Mouse (Mus musculus): Measurements from ENCODE around the gene Scyl1. TPM values are rescaled to one million over a fixed set of nuclear protein-coding genes. Genes with fewer than 3 reads are reported as not detected.

The Scyl1 gene
- polyA plus RNA-seq, 1 experiment = 52.5 TPM

- H3K4me3 ChIP-seq (ENCODE audit: low read depth, low read length) = no peak overlapping the region
- peaks cover 51% of the 10 kb centered on the region for H3K36me3 ChIP-seq (ENCODE audit: control insufficient read depth, insufficient read depth, low read length)
- WGBS = 21% methylated on average over 3 of the region's 3 CpGs
- no peak overlapping the region for H3K27ac ChIP-seq (ENCODE audit: insufficient read depth, low read depth, low read length)
- H3K27me3 ChIP-seq (ENCODE audit: control insufficient read depth, insufficient read depth, low read length) = no peaks in the 10 kb centered on the region
- TF ChIP-seq CTCF (IDR thresholded peaks at IDR 0.05; ENCODE audit: extremely low read depth, insufficient read length, insufficient replicate concordance, low read depth, low read length) = peak; percentile 72; the same call in 1 of the 2 replicates
- TF ChIP-seq POLR2A (IDR thresholded peaks at IDR 0.05; ENCODE audit: low read depth, low read length) = no peak
- H3K4me1 ChIP-seq (ENCODE audit: control insufficient read depth, insufficient read depth, insufficient read length, low read length) = peaks cover 21% of the 10 kb centered on the region
These were observed 60.0 kb downstream of the Scyl1 start for GRCm38 (mm10) chr19:5711218-5711617.

- TF ChIP-seq CTCF (IDR thresholded peaks at IDR 0.05; ENCODE audit: extremely low read depth, insufficient read length, insufficient replicate concordance, low read depth, low read length) = no peak
- TF ChIP-seq POLR2A (IDR thresholded peaks at IDR 0.05; ENCODE audit: low read depth, low read length) = no peak
- peaks cover 15% of the 10 kb centered on the region for H3K4me1 ChIP-seq (ENCODE audit: control insufficient read depth, insufficient read depth, insufficient read length, low read length)
- H3K4me3 ChIP-seq (ENCODE audit: low read depth, low read length) = no peak overlapping the region
- peaks cover 49% of the 10 kb centered on the region for H3K36me3 ChIP-seq (ENCODE audit: control insufficient read depth, insufficient read depth, low read length)
- H3K27ac ChIP-seq (ENCODE audit: insufficient read depth, low read depth, low read length) = no peak overlapping the region
- no peaks in the 10 kb centered on the region for H3K27me3 ChIP-seq (ENCODE audit: control insufficient read depth, insufficient read depth, low read length)
- 90% methylated on average over 8 of the region's 8 CpGs for WGBS
These were observed 60.6 kb downstream of the Scyl1 start for GRCm38 (mm10) chr19:5710581-5710980.

GRCm38 (mm10) chr19:5710068-5710467 is 61.2 kb downstream of the Scyl1 start:
- 95% methylated on average over 6 of the region's 6 CpGs for WGBS
- Histone ChIP-seq H3K27me3 (ENCODE audit: control insufficient read depth, insufficient read depth, low read length) (no peaks in the 10 kb centered on the region), H3K27ac (ENCODE audit: insufficient read depth, low read depth, low read length) (no peak overlapping the region), H3K36me3 (ENCODE audit: control insufficient read depth, insufficient read depth, low read length) (peaks cover 47% of the 10 kb centered on the region), H3K4me3 (ENCODE audit: low read depth, low read length) (no peak overlapping the region), H3K4me1 (ENCODE audit: control insufficient read depth, insufficient read depth, insufficient read length, low read length) (peaks cover 15% of the 10 kb centered on the region)
- TF ChIP-seq POLR2A (IDR thresholded peaks at IDR 0.05; ENCODE audit: low read depth, low read length) (no peak), CTCF (IDR thresholded peaks at IDR 0.05; ENCODE audit: extremely low read depth, insufficient read length, insufficient replicate concordance, low read depth, low read length) (no peak)

Other genes with a start within 250 kb of the Scyl1 start
- gene Ovol1, start 210.8 kb downstream of the Scyl1 start, polyA plus RNA-seq (2012; rRNA removed) = 28.5 and 55.3 TPM in 2 replicates
- 20.2 and 37.1 TPM in 2 replicates for gene Ap5b1, start 203.4 kb downstream of the Scyl1 start, polyA plus RNA-seq (2012; rRNA removed)
- 47.0 and 68.0 TPM in 2 replicates for gene Rnaseh2c, start 169.5 kb downstream of the Scyl1 start, polyA plus RNA-seq (2012; rRNA removed)
- gene Kat5, start 161.2 kb downstream of the Scyl1 start, polyA plus RNA-seq (2012; rRNA removed) = 19.0 and 40.4 TPM in 2 replicates
- 35.8 and 61.0 TPM in 2 replicates for gene Rela, start 133.9 kb downstream of the Scyl1 start, polyA plus RNA-seq (2012; rRNA removed)
- gene Sipa1, start 107.7 kb downstream of the Scyl1 start, polyA plus RNA-seq (2012; rRNA removed) = 35.1 and 54.0 TPM in 2 replicates
- 65.8 and 169 TPM in 2 replicates for gene Map3k11, start 82.7 kb downstream of the Scyl1 start, polyA plus RNA-seq (2012; rRNA removed)
- 85.4 and 150 TPM in 2 replicates for gene Pcnx3, start 82.5 kb downstream of the Scyl1 start, polyA plus RNA-seq (2012; rRNA removed)
- 0.57 TPM in 1 of 2 replicates, not detected in the other for gene Kcnk7, start 67.1 kb downstream of the Scyl1 start, polyA plus RNA-seq (2012; rRNA removed)
- gene Ehbp1l1, start 45.1 kb downstream of the Scyl1 start, polyA plus RNA-seq (2012; rRNA removed) = 62.1 and 100 TPM in 2 replicates
- 69.8 and 126 TPM in 2 replicates for gene Fam89b, start 41.8 kb downstream of the Scyl1 start, polyA plus RNA-seq (2012; rRNA removed)
- gene Ltbp3, start 30.5 kb downstream of the Scyl1 start, polyA plus RNA-seq (2012; rRNA removed) = 28.2 and 30.2 TPM in 2 replicates
- 32.1 and 62.1 TPM in 2 replicates for gene Frmd8, start 103.9 kb upstream of the Scyl1 start, polyA plus RNA-seq (2012; rRNA removed)
- gene Slc25a45, start 106.4 kb upstream of the Scyl1 start, polyA plus RNA-seq (2012; rRNA removed) = 207 and 241 TPM in 2 replicates
- 0.90 and 2.0 TPM in 2 replicates for gene Tigd3, start 122.7 kb upstream of the Scyl1 start, polyA plus RNA-seq (2012; rRNA removed)
- gene Dpf2, start 141.6 kb upstream of the Scyl1 start, polyA plus RNA-seq (2012; rRNA removed) = 34.1 and 64.3 TPM in 2 replicates
- 10.3 and 30.6 TPM in 2 replicates for gene Cdc42ep2, start 153.4 kb upstream of the Scyl1 start, polyA plus RNA-seq (2012; rRNA removed)
- 14.2 and 40.8 TPM in 2 replicates for gene Pola2, start 192.8 kb upstream of the Scyl1 start, polyA plus RNA-seq (2012; rRNA removed)
- gene Slc22a20, start 214.7 kb upstream of the Scyl1 start, polyA plus RNA-seq (2012; rRNA removed) = 0.08 TPM in 1 of 2 replicates, not detected in the other
- gene Capn1, start 244.5 kb upstream of the Scyl1 start, polyA plus RNA-seq (2012; rRNA removed) = 30.9 and 129 TPM in 2 replicates

Data from small intestine, adult 2 months (tissue).